Mouse (Mus musculus): ENCODE results near the gene Tmem8b.

- TF ChIP-seq ZNF384 (IDR thresholded peaks at IDR 0.05; ENCODE audit: low read depth, low read length) (no peak), CHD2 (IDR thresholded peaks at IDR 0.05; ENCODE audit: low read depth, low read length) (no peak), HCFC1 (IDR thresholded peaks at IDR 0.05; ENCODE audit: borderline replicate concordance, insufficient read depth, low read length) (no peak), MAFK (IDR thresholded peaks at IDR 0.05; ENCODE audit: insufficient read depth, low read depth, low read length) (no peak)
Observed at GRCm38 (mm10) chr4:43673703-43674102, 4.9 kb downstream of the Tmem8b start.

All from ES-E14 (cell line).